Mouse (Mus musculus) intestine, embryonic 15.5 days (tissue): Measurements from ENCODE around the gene Thoc5. TPM values are rescaled to one million over a fixed set of nuclear protein-coding genes. Genes with fewer than 3 reads are reported as not detected.

Experiments
- ATAC-seq: fragments of 200-750 bp; cut with Nextera tagmentation; 2 replicates; pipeline ENCODE4 v1.8.0; 2017; ENCODE audit warnings: moderate TSS enrichment, moderate library complexity
- H3K27ac ChIP-seq: fragments of 300-500 bp; sonication (generic); 2 replicates; pipeline ENCODE4 v1.5.1; 2015; ENCODE audit warnings: mild to moderate bottlenecking, inconsistent platforms
- H3K27me3 ChIP-seq: fragments of 300-500 bp; sonication (generic); replicated peaks from 2 replicates; pipeline ENCODE4 v1.6.1; 2015; ENCODE audit warnings: inconsistent platforms
- H3K36me3 ChIP-seq: fragments of 300-500 bp; sonication (generic); 2 replicates; pipeline ENCODE4 v1.6.1; 2015; ENCODE audit warnings: inconsistent platforms
- H3K4me1 ChIP-seq: fragments of 300-500 bp; sonication (generic); replicated peaks from 2 replicates; pipeline ENCODE4 v1.6.1; 2015; ENCODE audit warnings: inconsistent platforms
- H3K4me2 ChIP-seq: fragments of 300-500 bp; sonication (generic); replicated peaks from 2 replicates; pipeline ENCODE4 v1.6.1; 2015; ENCODE audit warnings: mild to moderate bottlenecking, inconsistent platforms
- H3K4me3 ChIP-seq: fragments of 300-500 bp; sonication (generic); replicated peaks from 2 replicates; pipeline ENCODE4 v1.5.1; 2015; ENCODE audit warnings: inconsistent platforms
- H3K9ac ChIP-seq: fragments of 300-500 bp; sonication (generic); 2 replicates; pipeline ENCODE4 v1.6.1; 2015; ENCODE audit warnings: inconsistent platforms
- H3K9me3 ChIP-seq: fragments of 300-500 bp; sonication (generic); 2 replicates; pipeline ENCODE4 v1.6.1; 2016; ENCODE audit warnings: inconsistent platforms
- WGBS: fragments of 180-500 bp; shearing (Covaris S2); methylation state at CpG from one replicate; pipeline ENCODE4 v1.1.7; 2015; 5-methylcytosine and 5-hydroxymethylcytosine counted together
- polyA plus RNA-seq: library from polyadenylated mRNA; unstranded; fragments of >200 nt; fragmentation: Nextera tagmentation; extraction: Ambion mirVana; gene quantifications from 2 replicates; pipeline ENCODE4 v1.2.1, GENCODE M21; 2015

The Thoc5 gene
- polyA plus RNA-seq, 1 experiment from 2014 or later = 34.3 TPM

DNA sequence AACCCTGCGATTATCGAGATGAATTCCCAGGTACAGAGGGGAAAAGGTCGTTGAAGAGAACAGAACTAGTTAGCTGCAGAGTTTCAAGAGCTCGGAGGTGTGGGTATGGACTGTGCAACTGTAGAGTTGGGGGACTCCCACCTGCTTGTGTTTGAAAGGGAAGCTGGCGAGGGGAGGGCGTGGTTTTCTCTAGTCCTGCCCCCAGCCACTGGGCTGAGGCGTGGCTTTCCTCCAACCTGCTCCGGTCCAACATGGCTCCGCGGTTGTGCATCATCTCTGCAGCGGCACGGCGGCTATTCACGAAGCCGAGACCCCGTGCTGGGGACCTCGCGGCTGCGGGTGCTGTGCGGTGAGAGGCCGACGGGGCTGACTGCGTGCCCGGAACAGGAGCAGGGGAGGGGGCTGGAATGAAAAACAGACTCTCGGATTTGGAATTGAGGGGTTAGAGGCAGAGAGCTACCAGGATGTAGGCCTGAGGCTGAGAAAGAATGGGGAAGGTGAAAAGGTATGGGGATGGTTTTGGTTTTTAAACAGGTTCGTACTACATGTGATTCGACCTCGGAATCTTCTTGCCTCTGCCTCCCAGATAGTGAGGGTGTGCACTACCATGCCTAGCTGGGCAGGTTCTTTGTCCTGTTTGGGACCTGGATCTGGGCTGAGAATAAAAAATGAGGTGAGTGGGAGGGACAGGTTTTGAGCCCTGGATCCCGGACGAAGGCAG is 21.2 kb upstream of the Thoc5 start, which contains the start of gene Nipsnap1:
Nipsnap1 (plus strand) TSS at position 197 of the 721 bp plus-strand sequence.
- no peaks in the 10 kb centered on the region for H3K9me3 ChIP-seq
- peak within 1 kb of the TSS; percentile 84 for H3K4me2 ChIP-seq
- peaks cover 14% of the 10 kb centered on the region; the same call in 1 of the 2 replicates for H3K4me1 ChIP-seq
- peak within 1 kb of the TSS; percentile 66 for H3K4me3 ChIP-seq
- H3K27ac ChIP-seq = peak within 1 kb of the TSS; percentile 44
- 1% methylated on average over 30 of the region's 30 CpGs for WGBS
- no peaks in the 10 kb centered on the region for H3K36me3 ChIP-seq
- H3K27me3 ChIP-seq = no peaks in the 10 kb centered on the region
- ATAC-seq = peak; percentile 91
- peak within 1 kb of the TSS; percentile 56 for H3K9ac ChIP-seq

GRCm38 (mm10) chr11:4874551-4874950 is 20.6 kb upstream of the Thoc5 start:
- H3K36me3 ChIP-seq = no peaks in the 10 kb centered on the region
- H3K4me3 ChIP-seq = peak overlapping the region; percentile 66
- ATAC-seq = peak; percentile 85
- no peaks in the 10 kb centered on the region for H3K9me3 ChIP-seq
- peak overlapping the region; percentile 84 for H3K4me2 ChIP-seq
- no peaks in the 10 kb centered on the region for H3K27me3 ChIP-seq
- H3K27ac ChIP-seq = peak overlapping the region; percentile 44
- peak overlapping the region; percentile 56 for H3K9ac ChIP-seq
- WGBS = 5% methylated on average over 10 of the region's 10 CpGs
- H3K4me1 ChIP-seq = peaks cover 14% of the 10 kb centered on the region; the same call in 1 of the 2 replicates

GRCm38 (mm10) chr11:4881087-4881486 is 14.0 kb upstream of the Thoc5 start:
- H3K4me1 ChIP-seq = peaks cover 11% of the 10 kb centered on the region; the same call in 1 of the 2 replicates
- ATAC-seq = no peak
- H3K4me2 ChIP-seq = no peak overlapping the region
- WGBS = 83% methylated on average over 4 of the region's 4 CpGs
- H3K36me3 ChIP-seq = no peaks in the 10 kb centered on the region
- H3K27ac ChIP-seq = no peak overlapping the region
- no peak overlapping the region for H3K9ac ChIP-seq
- H3K27me3 ChIP-seq = no peaks in the 10 kb centered on the region
- H3K9me3 ChIP-seq = no peaks in the 10 kb centered on the region
- no peak overlapping the region for H3K4me3 ChIP-seq

GRCm38 (mm10) chr11:4882892-4883627 is 12.1 kb upstream of the Thoc5 start:
- H3K4me2 ChIP-seq = peak overlapping the region; percentile 39
- ATAC-seq = peak; percentile 95
- 34% methylated on average over 14 of the region's 14 CpGs for WGBS
- peaks cover 11% of the 10 kb centered on the region; the same call in 1 of the 2 replicates for H3K4me1 ChIP-seq
- H3K9ac ChIP-seq = no peak overlapping the region
- H3K4me3 ChIP-seq = no peak overlapping the region
- peak overlapping the region; percentile 89 for H3K27ac ChIP-seq
- no peaks in the 10 kb centered on the region for H3K36me3 ChIP-seq
- H3K9me3 ChIP-seq = no peaks in the 10 kb centered on the region
- H3K27me3 ChIP-seq = no peaks in the 10 kb centered on the region

DNA sequence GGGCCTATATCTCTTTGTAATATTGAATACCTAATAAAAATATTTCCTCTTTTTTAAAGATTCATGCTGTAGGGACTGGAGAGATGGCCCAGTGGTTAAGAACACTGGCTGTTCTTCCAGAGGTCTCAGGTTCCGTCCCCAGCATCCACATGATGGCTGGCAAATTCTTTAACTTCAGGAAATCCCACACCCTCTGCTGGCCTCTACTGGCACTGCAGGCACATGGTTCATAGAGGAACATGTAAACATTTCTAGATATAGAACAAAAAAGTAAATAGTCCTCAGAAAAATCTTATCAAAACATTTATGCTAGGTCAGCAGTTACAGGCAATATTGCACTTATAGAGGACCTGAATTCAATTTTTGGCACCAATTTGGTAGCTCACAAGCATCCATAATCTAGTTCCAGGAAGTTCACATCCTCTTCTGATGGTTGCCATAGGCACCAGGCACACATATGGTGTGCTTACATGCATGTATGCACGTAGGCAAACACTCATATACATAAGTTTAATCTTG is 9.7 kb upstream of the Thoc5 start:
- no peak for ATAC-seq
- H3K9ac ChIP-seq = no peak overlapping the region
- WGBS = 74% methylated on average over 2 of the region's 2 CpGs
- peaks cover 11% of the 10 kb centered on the region; the same call in 1 of the 2 replicates for H3K4me1 ChIP-seq
- H3K27me3 ChIP-seq = no peaks in the 10 kb centered on the region
- H3K4me2 ChIP-seq = no peak overlapping the region
- H3K27ac ChIP-seq = no peak overlapping the region
- H3K4me3 ChIP-seq = no peak overlapping the region
- peaks cover 3% of the 10 kb centered on the region for H3K36me3 ChIP-seq
- no peaks in the 10 kb centered on the region for H3K9me3 ChIP-seq

DNA sequence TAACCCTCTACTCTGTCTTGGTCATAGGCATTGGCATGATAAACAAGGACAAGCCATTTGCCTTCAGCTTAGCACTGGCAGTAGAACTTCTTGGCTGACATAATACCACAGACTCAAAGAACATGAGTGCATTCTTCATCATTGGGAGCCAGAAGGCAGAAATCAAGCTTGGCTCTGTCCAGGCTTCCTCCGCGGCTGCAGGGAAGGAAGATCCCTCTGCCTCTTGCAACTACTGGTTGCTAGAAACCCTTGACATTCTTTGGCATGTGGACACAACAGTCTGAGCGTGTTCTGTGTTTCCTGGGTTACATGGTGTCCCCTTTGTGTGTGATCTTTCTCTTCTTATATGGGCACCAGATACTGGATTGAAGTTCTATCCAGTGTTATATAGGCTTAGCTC is 8.1 kb upstream of the Thoc5 start:
- Histone ChIP-seq H3K9ac (no peak overlapping the region), H3K4me1 (peaks cover 11% of the 10 kb centered on the region; the same call in 1 of the 2 replicates), H3K27me3 (no peaks in the 10 kb centered on the region), H3K27ac (no peak overlapping the region), H3K4me2 (no peak overlapping the region), H3K36me3 (peaks cover 3% of the 10 kb centered on the region), H3K9me3 (no peaks in the 10 kb centered on the region), H3K4me3 (no peak overlapping the region)
- no peak for ATAC-seq
- WGBS = 92% methylated on average over 3 of the region's 3 CpGs

DNA sequence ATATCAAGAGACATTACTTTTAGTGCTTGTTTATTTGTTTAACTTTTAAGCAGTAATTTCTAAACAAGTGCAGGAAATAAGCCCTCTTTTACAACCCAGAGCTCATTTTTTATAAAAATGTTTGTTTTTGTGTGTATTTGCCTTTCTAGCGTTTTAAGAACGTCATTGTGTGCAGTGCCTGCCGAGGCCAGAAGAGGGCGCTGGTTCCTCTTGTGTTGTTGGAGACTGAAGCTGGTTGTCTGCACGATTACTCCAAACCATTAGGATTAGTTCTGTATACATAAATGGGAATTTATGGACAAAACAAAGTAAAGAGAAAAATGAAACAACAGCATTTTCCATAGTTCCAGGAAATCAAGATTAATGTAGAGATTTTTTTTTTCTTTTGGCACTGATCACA is 5.3 kb downstream of the Thoc5 start:
- Histone ChIP-seq H3K9me3 (no peaks in the 10 kb centered on the region), H3K4me2 (no peak overlapping the region), H3K27ac (no peak overlapping the region), H3K36me3 (peaks cover 30% of the 10 kb centered on the region), H3K4me3 (no peak overlapping the region), H3K9ac (no peak overlapping the region), H3K27me3 (no peaks in the 10 kb centered on the region), H3K4me1 (peaks cover 4% of the 10 kb centered on the region; the same call in 1 of the 2 replicates)
- no peak for ATAC-seq
- 66% methylated on average over 5 of the region's 5 CpGs for WGBS

DNA sequence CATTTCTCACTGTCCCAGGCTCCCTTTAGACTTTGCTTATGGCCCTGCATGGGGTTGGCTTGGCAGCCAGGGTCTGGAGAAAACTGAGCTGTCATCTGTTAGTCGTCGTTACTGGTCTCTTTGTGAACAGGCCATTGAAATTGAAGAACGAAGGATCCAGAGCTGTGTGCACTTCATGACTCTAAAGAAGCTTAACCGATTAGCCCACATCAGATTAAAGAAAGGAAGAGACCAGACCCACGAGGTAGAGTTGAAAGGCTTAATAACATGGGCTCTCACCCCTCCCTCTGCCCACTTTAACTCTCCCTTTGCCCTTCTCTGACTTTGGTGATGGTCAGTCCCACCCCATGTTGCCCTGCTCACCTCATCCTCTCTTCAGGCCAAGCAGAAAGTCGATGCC is 6.8 kb downstream of the Thoc5 start:
- Histone ChIP-seq H3K4me1 (no peaks in the 10 kb centered on the region), H3K27me3 (no peaks in the 10 kb centered on the region), H3K4me3 (no peak overlapping the region), H3K9ac (no peak overlapping the region), H3K9me3 (no peaks in the 10 kb centered on the region), H3K4me2 (no peak overlapping the region), H3K27ac (no peak overlapping the region), H3K36me3 (peaks cover 35% of the 10 kb centered on the region)
- no peak for ATAC-seq
- 84% methylated on average over 6 of the region's 6 CpGs for WGBS

DNA sequence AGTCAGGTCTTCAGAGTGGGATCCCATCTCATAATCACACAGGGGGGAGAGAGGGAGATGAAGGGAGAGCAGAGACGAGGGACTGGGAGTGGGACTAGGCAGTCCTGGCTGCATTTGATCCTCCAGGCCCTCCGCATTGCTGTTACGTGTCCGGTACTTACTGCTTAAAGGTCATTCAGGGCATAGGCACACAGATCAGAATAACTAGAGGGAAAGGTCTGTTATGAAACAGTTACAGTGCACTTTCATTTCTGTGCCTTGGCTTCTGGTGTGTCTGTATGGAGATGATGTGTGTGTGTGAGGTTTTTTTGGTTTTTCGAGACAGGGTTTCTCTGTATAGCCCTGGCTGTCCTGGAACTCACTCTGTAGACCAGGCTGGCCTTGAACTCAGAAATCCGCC is 11.1 kb downstream of the Thoc5 start:
- H3K36me3 ChIP-seq = peaks cover 36% of the 10 kb centered on the region
- no peak overlapping the region for H3K4me3 ChIP-seq
- H3K9ac ChIP-seq = no peak overlapping the region
- no peaks in the 10 kb centered on the region for H3K4me1 ChIP-seq
- H3K9me3 ChIP-seq = no peaks in the 10 kb centered on the region
- WGBS = 93% methylated on average over 6 of the region's 6 CpGs
- H3K27ac ChIP-seq = no peak overlapping the region
- no peak overlapping the region for H3K4me2 ChIP-seq
- H3K27me3 ChIP-seq = no peaks in the 10 kb centered on the region
- ATAC-seq = no peak

- 40% methylated on average over 1 of the region's 1 CpGs for WGBS
- Histone ChIP-seq H3K36me3 (peaks cover 27% of the 10 kb centered on the region), H3K4me2 (no peak overlapping the region)
Observed at GRCm38 (mm10) chr11:4916068-4916467, 20.9 kb downstream of the Thoc5 start.

DNA sequence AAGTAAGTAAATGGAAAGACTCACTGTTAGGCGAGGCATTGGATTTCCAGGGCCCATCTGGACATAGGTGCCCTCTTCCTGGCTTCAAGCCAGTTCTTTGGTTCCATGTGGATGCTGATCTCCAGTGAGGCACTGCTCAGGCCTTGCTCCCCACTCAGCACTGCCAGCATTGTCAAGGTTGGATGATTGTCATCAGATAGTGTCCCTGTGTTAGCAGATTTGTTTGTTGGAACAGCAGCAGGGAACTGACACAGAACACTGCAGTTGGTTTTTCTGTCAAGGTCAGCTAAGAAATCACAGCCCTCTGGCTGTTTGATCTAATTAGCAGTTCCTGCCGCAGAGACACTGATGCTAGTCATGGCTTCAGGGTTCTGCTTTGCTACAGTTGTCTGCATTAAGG is 26.2 kb downstream of the Thoc5 start:
- Histone ChIP-seq H3K27ac (no peak overlapping the region), H3K27me3 (no peaks in the 10 kb centered on the region), H3K9me3 (no peaks in the 10 kb centered on the region), H3K36me3 (peaks cover 27% of the 10 kb centered on the region), H3K4me3 (no peak overlapping the region), H3K4me2 (no peak overlapping the region), H3K9ac (no peak overlapping the region), H3K4me1 (no peaks in the 10 kb centered on the region)
- no peak for ATAC-seq
- WGBS = 80% methylated on average over 2 of the region's 2 CpGs

More at GRCm38 (mm10) chr11:4916068-4916467, 20.9 kb downstream of the Thoc5 start:
- Histone ChIP-seq H3K27me3 (no peaks in the 10 kb centered on the region), H3K27ac (no peak overlapping the region), H3K4me1 (no peaks in the 10 kb centered on the region), H3K9me3 (no peaks in the 10 kb centered on the region), H3K9ac (no peak overlapping the region), H3K4me3 (no peak overlapping the region)
- no peak for ATAC-seq

DNA sequence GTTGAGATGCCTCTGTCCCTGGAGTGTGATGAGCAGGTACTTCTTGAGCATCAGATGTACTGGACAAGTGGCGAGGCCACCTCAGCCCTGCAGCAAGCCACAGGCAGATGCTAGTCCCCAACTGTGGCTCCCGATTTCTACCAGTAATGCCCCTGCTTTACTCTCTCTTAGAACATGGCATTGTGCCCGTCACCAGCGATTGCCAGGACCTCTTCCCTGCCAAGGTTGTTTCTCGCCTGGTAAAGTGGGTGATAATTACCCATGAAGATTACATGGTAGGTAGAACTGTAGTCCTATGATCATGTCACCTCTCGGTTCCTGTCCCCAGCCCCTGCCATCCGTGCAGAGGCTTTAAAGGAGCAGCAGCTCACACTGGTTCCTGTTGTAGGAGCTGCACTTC is 26.6 kb downstream of the Thoc5 start:
- H3K4me3 ChIP-seq = no peak overlapping the region

More for the DNA sequence above, 26.6 kb downstream of the Thoc5 start:
- 88% methylated on average over 7 of the region's 7 CpGs for WGBS
- H3K27ac ChIP-seq = no peak overlapping the region
- no peaks in the 10 kb centered on the region for H3K4me1 ChIP-seq
- no peaks in the 10 kb centered on the region for H3K9me3 ChIP-seq
- no peak for ATAC-seq
- no peaks in the 10 kb centered on the region for H3K27me3 ChIP-seq
- H3K36me3 ChIP-seq = peaks cover 27% of the 10 kb centered on the region
- H3K9ac ChIP-seq = no peak overlapping the region
- no peak overlapping the region for H3K4me2 ChIP-seq
